Mouse (Mus musculus): ENCODE results near the gene Ttc26. TPM values are rescaled to one million over a fixed set of nuclear protein-coding genes. Genes with fewer than 3 reads are reported as not detected.

Ttc26 gene
- total and polyA plus RNA-seq, 3 experiments = 1.4 to 2.1 TPM; not detected in 1

- peaks cover 8 to 36% of the 10 kb centered on the region in 2 experiments for H3K4me1 ChIP-seq (ENCODE audit: control insufficient read depth in 1 of 2, insufficient read depth in 2 of 2, low read length in 2 of 2)
- no peaks in the 10 kb centered on the region; the same call in 1 of the 2 replicates for H3K79me2 ChIP-seq (ENCODE audit: control insufficient read depth, insufficient read depth, low read length, poor library complexity)
- no peaks in the 10 kb centered on the region for H3K9me3 ChIP-seq (replicated peaks; ENCODE audit: insufficient read depth, low read length)
- peak overlapping the region; percentile 64 for H3K9ac ChIP-seq (ENCODE audit: control insufficient read depth, low read depth, low read length, poor library complexity, severe bottlenecking)
- peaks cover 0 to 28% of the 10 kb centered on the region in 2 experiments; a peak in 2 of 4 replicates for H3K36me3 ChIP-seq (ENCODE audit: control insufficient read depth in 1 of 2, insufficient read depth in 2 of 2, low read length in 2 of 2)
- DNase-seq (ENCODE audit: low read depth, low spot score) = peak; percentile 83
- no peak overlapping the region for H3K4me3 ChIP-seq (ENCODE audit: control insufficient read depth in 1 of 2, insufficient read depth in 1 of 2, low read depth in 2 of 2, low read length in 2 of 2)
- H3K27me3 ChIP-seq (ENCODE audit: control insufficient read depth in 1 of 2, insufficient read depth in 2 of 2, low read length in 2 of 2) = no peaks in the 10 kb centered on the region
- peak overlapping the region; percentile 97 for H3K27ac ChIP-seq (ENCODE audit: control insufficient read depth, low read depth, low read length)
- TF ChIP-seq MAZ (IDR thresholded peaks at IDR 0.05; ENCODE audit: low read depth, low read length) = no peak
- TF ChIP-seq TCF12 (IDR thresholded peaks at IDR 0.05; ENCODE audit: low read depth, low read length) = peak; percentile 57
- TF ChIP-seq CTCF (IDR thresholded peaks at IDR 0.05 in 2 of 3, conservative IDR thresholded peaks at IDR 0.05 in 1 of 3; ENCODE audit: control insufficient read depth in 1 of 3, insufficient read depth in 1 of 3, low read depth in 2 of 3, low read length in 3 of 3, poor library complexity in 1 of 3, severe bottlenecking in 1 of 3) = no peak
- TF ChIP-seq NELFE (IDR thresholded peaks at IDR 0.05; ENCODE audit: low read depth, low read length) = peak; percentile 30; the same call in 1 of the 2 replicates
- peak; percentile 87; the same call in 1 of the 2 replicates for TF ChIP-seq MYC (IDR thresholded peaks at IDR 0.05; ENCODE audit: low read depth, low read length)
- TF ChIP-seq RAD21 (IDR thresholded peaks at IDR 0.05; ENCODE audit: low read depth, low read length) = no peak
- TF ChIP-seq MEF2A (IDR thresholded peaks at IDR 0.05; ENCODE audit: extremely low read depth, insufficient replicate concordance, low read depth, low read length, poor library complexity, severe bottlenecking) = no peak
- no peak for TF ChIP-seq MYB (IDR thresholded peaks at IDR 0.05; ENCODE audit: low read depth, low read length)
- no peak for TF ChIP-seq USF1 (IDR thresholded peaks at IDR 0.05; ENCODE audit: low read depth, low read length)
- TF ChIP-seq MXI1 (IDR thresholded peaks at IDR 0.05; ENCODE audit: low read depth, low read length) = peak; percentile 89
- no peak for TF ChIP-seq GABPA (IDR thresholded peaks at IDR 0.05; ENCODE audit: low read depth, low read length)
- no peak for TF ChIP-seq CHD1 (IDR thresholded peaks at IDR 0.05; ENCODE audit: low read depth, low read length)
- TF ChIP-seq POLR2AphosphoS2 (IDR thresholded peaks at IDR 0.05; ENCODE audit: low read length) = no peak
- peak; percentile 42; the same call in 1 of the 2 replicates for TF ChIP-seq HCFC1 (IDR thresholded peaks at IDR 0.05; ENCODE audit: low read depth, low read length)
- TF ChIP-seq SIN3A (IDR thresholded peaks at IDR 0.05; ENCODE audit: low read length) = peak; percentile 79
- TF ChIP-seq CHD2 (IDR thresholded peaks at IDR 0.05; ENCODE audit: low read length) = no peak
- TF ChIP-seq MAFK (IDR thresholded peaks at IDR 0.05; ENCODE audit: borderline replicate concordance, low read depth, low read length) = no peak
- TF ChIP-seq NRF1 (IDR thresholded peaks at IDR 0.05; ENCODE audit: insufficient read depth, low read depth, low read length, poor library complexity, severe bottlenecking) = no peak
- TF ChIP-seq ZKSCAN1 (IDR thresholded peaks at IDR 0.05; ENCODE audit: low read depth, low read length) = no peak
- TF ChIP-seq ZMIZ1 (IDR thresholded peaks at IDR 0.05; ENCODE audit: low read depth, low read length) = no peak
- TF ChIP-seq TAL1 (IDR thresholded peaks at IDR 0.05; ENCODE audit: low read length) = no peak
- TF ChIP-seq ELF1 (IDR thresholded peaks at IDR 0.05; ENCODE audit: low read depth, low read length) = no peak
- TF ChIP-seq SMC3 (IDR thresholded peaks at IDR 0.05; ENCODE audit: low read depth, low read length) = no peak
- TF ChIP-seq TBP (IDR thresholded peaks at IDR 0.05; ENCODE audit: low read depth, low read length) = peak; percentile 56; the same call in 1 of the 2 replicates
- TF ChIP-seq UBTF (IDR thresholded peaks at IDR 0.05; ENCODE audit: borderline replicate concordance, insufficient read depth, low read depth, low read length) = 0 out of 2 replicates have a peak, but pooled peaks have one; percentile 27
- TF ChIP-seq E2F4 (IDR thresholded peaks at IDR 0.05; ENCODE audit: borderline replicate concordance, low read depth, low read length) = no peak
- peak; percentile 95 for TF ChIP-seq GATA1 (IDR thresholded peaks at IDR 0.05; ENCODE audit: low read depth, low read length)
- TF ChIP-seq JUND (IDR thresholded peaks at IDR 0.05; ENCODE audit: low read depth, low read length) = no peak
- TF ChIP-seq POLR2A (IDR thresholded peaks at IDR 0.05; ENCODE audit: control insufficient read depth in 1 of 2, insufficient read depth in 1 of 2, low read depth in 1 of 2, low read length in 2 of 2, poor library complexity in 1 of 2) = peak in 1 of 2 experiments; percentile 34; a peak in 1 of 4 replicates
- no peak for TF ChIP-seq ZNF384 (IDR thresholded peaks at IDR 0.05; ENCODE audit: low read depth, low read length)
- TF ChIP-seq USF2 (IDR thresholded peaks at IDR 0.05; ENCODE audit: borderline replicate concordance in 1 of 2, insufficient read depth in 1 of 2, low read depth in 1 of 2, low read length in 2 of 2) = no peak
- TF ChIP-seq ZC3H11A (IDR thresholded peaks at IDR 0.05; ENCODE audit: low read depth, low read length) = no peak
- TF ChIP-seq KAT2A (conservative IDR thresholded peaks at IDR 0.05; ENCODE audit: low read depth, low read length) = 0 out of 2 replicates have a peak, but pooled peaks have one; percentile 10
- TF ChIP-seq BHLHE40 (IDR thresholded peaks at IDR 0.05; ENCODE audit: borderline replicate concordance, low read depth, low read length) = 0 out of 2 replicates have a peak, but pooled peaks have one; percentile 12
- TF ChIP-seq EP300 (IDR thresholded peaks at IDR 0.05; ENCODE audit: low read depth in 1 of 2, low read length in 2 of 2) = peak; percentile 73 to 87
- TF ChIP-seq POLR2AphosphoS5 (IDR thresholded peaks at IDR 0.05; ENCODE audit: borderline replicate concordance, low read depth, low read length) = no peak
- peak; percentile 71 for TF ChIP-seq ETS1 (IDR thresholded peaks at IDR 0.05; ENCODE audit: low read depth, low read length)
These were observed 20.2 kb upstream of the Ttc26 start for GRCm38 (mm10) chr6:38361065-38361464.
